Mouse (Mus musculus): ENCODE data around the gene Hsbp1.

Gene Hsbp1

GRCm38 (mm10) chr8:119394097-119394496 lies 49.8 kb downstream of the Hsbp1 start:
- DNase-seq = no peak

- DNase-seq = peak; percentile 90
Measured at GRCm38 (mm10) chr8:119394524-119395026, 50.3 kb downstream of the Hsbp1 start, which contains the start of gene Mlycd. Mlycd (plus strand) TSS chr8:119394878.

GRCm38 (mm10) chr8:119395072-119395950 lies 51.0 kb downstream of the Hsbp1 start:
- DNase-seq = peak; percentile 31
